Mouse (Mus musculus): ENCODE results near the gene Rflna.

GRCm38 (mm10) chr5:124959099-124959498, 43.9 kb upstream of the Rflna start:
- no peak for TF ChIP-seq CTCF (IDR thresholded peaks at IDR 0.05; ENCODE audit: low read depth, low read length)
- no peak for TF ChIP-seq POLR2A (IDR thresholded peaks at IDR 0.05; ENCODE audit: extremely low read depth, insufficient read depth, low read length)
